Mouse (Mus musculus): ENCODE results near the gene Coro7. TPM values are rescaled to one million over a fixed set of nuclear protein-coding genes. Genes with fewer than 3 reads are reported as not detected.
A peak's percentile ranks its signal among the peaks of the same experiment; 100 is the strongest.

Gene Coro7
- polyA plus RNA-seq, 1 experiment from 2014 or later = 23.3 TPM

DNA sequence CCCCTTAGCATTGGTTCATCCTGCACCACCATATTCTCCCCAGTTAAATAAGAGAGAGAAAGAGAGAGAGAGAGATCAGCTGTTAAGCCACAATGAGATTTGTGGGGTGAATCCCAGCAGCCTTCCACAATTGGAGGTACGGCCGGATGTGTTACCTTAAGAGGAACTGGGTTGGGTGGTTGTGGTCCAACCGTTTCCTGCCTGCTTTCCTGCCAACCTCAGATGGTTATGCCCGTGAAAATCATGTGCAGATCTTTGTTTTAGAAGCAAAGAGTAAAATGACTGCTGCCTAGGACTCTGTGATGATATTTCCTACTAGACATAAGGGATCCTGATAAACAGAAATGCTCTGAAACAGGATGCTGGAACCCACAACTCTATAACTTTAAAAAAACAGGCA is 5.5 kb downstream of the Coro7 start:
- 87% methylated on average over 4 of the region's 4 CpGs for whole genome bisulfite sequencing
- no peak overlapping the region for H3K27ac ChIP-seq (ENCODE audit: low read depth, low read length)
- no peaks in the 10 kb centered on the region for H3K27me3 ChIP-seq (ENCODE audit: control insufficient read depth, insufficient read depth, low read length)
- no peak for ATAC-seq (replicated peaks; ENCODE audit: low FRiP score)
- no peak overlapping the region for H3K4me2 ChIP-seq (ENCODE audit: low read depth, low read length, severe bottlenecking)
- no peaks in the 10 kb centered on the region; the same call in 1 of the 2 replicates for H3K36me3 ChIP-seq (ENCODE audit: control insufficient read depth, insufficient read depth, low read length)
- H3K9me3 ChIP-seq (ENCODE audit: control insufficient read depth, low read length) = no peaks in the 10 kb centered on the region
- no peak overlapping the region for H3K9ac ChIP-seq (ENCODE audit: low read length)
- no peak for DNase-seq (ENCODE audit: low spot score)
- H3K4me1 ChIP-seq (replicated peaks; ENCODE audit: control insufficient read depth, insufficient read depth, low read length) = peaks cover 6% of the 10 kb centered on the region; the same call in 1 of the 2 replicates
- H3K4me3 ChIP-seq (ENCODE audit: low read depth, low read length) = no peak overlapping the region

DNA sequence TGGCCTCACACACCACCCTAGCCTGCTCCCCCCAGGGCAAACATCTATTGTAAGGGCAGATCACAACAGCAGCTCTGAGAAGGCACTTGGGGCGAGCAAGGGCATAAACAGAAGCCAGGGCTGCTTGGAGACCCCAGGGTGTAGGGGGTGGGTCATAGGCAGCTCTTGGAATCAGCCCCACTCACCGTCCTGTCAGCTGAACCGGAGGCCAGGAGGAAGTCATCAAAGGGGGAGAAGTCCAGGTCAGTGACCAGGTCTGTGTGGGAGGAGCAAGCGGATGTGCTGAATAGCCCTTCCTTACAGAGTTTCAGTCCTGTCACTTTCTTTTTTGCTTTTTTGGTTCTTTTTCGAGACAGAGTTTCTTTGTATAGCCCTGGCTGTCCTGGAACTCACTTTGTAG is 9.3 kb downstream of the Coro7 start:
- Histone ChIP-seq H3K27ac (ENCODE audit: low read depth, low read length) (no peak overlapping the region), H3K36me3 (ENCODE audit: control insufficient read depth, insufficient read depth, low read length) (no peaks in the 10 kb centered on the region), H3K27me3 (ENCODE audit: control insufficient read depth, insufficient read depth, low read length) (no peaks in the 10 kb centered on the region), H3K9me3 (ENCODE audit: control insufficient read depth, low read length) (no peaks in the 10 kb centered on the region), H3K4me3 (ENCODE audit: low read depth, low read length) (no peak overlapping the region), H3K4me1 (replicated peaks; ENCODE audit: control insufficient read depth, insufficient read depth, low read length) (no peaks in the 10 kb centered on the region), H3K9ac (ENCODE audit: low read length) (no peak overlapping the region), H3K4me2 (ENCODE audit: low read depth, low read length, severe bottlenecking) (no peak overlapping the region)
- ATAC-seq (replicated peaks; ENCODE audit: low FRiP score) = no peak
- WGBS = 72% methylated on average over 5 of the region's 5 CpGs
- no peak for DNase-seq (ENCODE audit: low spot score)

DNA sequence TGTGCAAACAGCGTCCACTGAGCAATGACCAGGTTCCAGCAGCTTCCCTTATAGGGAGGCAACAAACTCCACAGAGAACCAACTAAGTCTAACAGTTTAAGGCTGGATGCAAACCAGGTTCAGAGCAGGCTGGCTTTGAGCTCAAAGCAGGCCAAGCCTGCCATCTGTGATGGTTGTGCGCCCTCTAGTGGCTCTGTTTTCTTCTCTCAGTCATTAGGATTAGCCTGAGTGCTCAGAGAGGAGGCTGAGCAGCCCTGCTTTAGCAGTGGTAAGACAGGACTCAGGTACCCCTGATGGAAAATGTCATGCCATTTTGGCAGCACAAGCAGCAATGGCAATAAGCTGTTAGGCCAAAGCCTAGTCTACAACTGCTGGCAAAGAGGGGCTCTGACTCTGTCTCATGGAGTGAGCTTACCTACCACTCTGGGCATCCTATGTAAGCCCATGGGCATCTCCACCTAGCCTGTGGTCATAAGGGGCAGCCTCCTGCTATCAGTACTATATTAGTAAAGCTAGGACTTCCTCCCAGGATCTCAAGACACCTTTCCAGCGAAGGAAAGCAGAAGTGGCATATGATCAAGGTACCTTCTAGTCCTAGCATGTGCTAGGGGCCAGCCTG is 12.3 kb downstream of the Coro7 start:
- no peaks in the 10 kb centered on the region for H3K27me3 ChIP-seq (ENCODE audit: control insufficient read depth, insufficient read depth, low read length)
- H3K36me3 ChIP-seq (ENCODE audit: control insufficient read depth, insufficient read depth, low read length) = no peaks in the 10 kb centered on the region
- no peak overlapping the region for H3K27ac ChIP-seq (ENCODE audit: low read depth, low read length)
- no peak overlapping the region for H3K4me2 ChIP-seq (ENCODE audit: low read depth, low read length, severe bottlenecking)
- no peaks in the 10 kb centered on the region for H3K9me3 ChIP-seq (ENCODE audit: control insufficient read depth, low read length)
- no peak overlapping the region for H3K4me3 ChIP-seq (ENCODE audit: low read depth, low read length)
- peak; percentile 74 for ATAC-seq (replicated peaks; ENCODE audit: low FRiP score)
- peak; percentile 89 for DNase-seq (ENCODE audit: low spot score)
- H3K9ac ChIP-seq (ENCODE audit: low read length) = no peak overlapping the region
- no peaks in the 10 kb centered on the region for H3K4me1 ChIP-seq (replicated peaks; ENCODE audit: control insufficient read depth, insufficient read depth, low read length)
- 19% methylated on average over 3 of the region's 3 CpGs for WGBS

DNA sequence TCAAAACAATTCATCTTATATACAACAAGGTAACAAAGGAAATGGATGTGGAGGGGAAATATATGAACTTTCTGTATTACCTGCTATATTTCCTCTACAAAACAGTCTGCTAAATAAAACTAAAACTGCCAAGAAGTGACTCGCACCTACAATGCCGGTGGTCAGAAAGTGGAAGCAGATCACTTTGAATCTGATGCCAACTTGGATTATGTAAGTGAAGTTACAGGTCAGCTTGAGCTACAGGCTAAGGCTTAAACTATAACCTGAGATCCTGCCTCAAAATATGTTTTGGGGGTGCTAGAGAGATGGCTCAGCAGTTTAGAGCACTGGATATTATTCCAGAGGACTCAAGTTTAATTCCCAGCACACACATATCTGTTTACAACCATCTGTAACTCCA is 13.9 kb downstream of the Coro7 start:
- Histone ChIP-seq H3K9me3 (ENCODE audit: control insufficient read depth, low read length) (no peaks in the 10 kb centered on the region), H3K4me2 (ENCODE audit: low read depth, low read length, severe bottlenecking) (no peak overlapping the region), H3K27me3 (ENCODE audit: control insufficient read depth, insufficient read depth, low read length) (no peaks in the 10 kb centered on the region), H3K27ac (ENCODE audit: low read depth, low read length) (no peak overlapping the region), H3K36me3 (ENCODE audit: control insufficient read depth, insufficient read depth, low read length) (no peaks in the 10 kb centered on the region), H3K4me1 (replicated peaks; ENCODE audit: control insufficient read depth, insufficient read depth, low read length) (no peaks in the 10 kb centered on the region), H3K9ac (ENCODE audit: low read length) (no peak overlapping the region), H3K4me3 (ENCODE audit: low read depth, low read length) (no peak overlapping the region)
- 95% methylated on average over 2 of the region's 2 CpGs for WGBS
- DNase-seq (ENCODE audit: low spot score) (no peak), ATAC-seq (replicated peaks; ENCODE audit: low FRiP score) (no peak)

DNA sequence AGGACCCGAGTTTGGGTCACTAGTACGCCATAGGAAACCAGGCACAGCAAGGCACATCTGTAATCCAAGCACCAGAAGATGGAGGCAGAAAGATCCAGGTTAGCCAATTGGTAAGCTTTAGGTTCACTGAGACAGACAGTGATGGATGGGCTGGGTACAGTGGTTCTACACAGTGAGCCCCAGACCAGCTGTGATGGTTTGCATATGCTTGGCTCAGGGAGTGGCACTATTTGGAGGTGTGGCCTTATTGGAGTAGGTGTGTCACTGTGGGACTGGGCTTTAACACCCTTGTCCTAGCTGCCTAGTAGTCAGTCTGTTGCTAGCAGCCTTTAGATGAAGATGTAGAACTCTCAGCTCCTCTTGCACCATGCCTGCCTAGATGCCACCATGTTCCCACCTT is 15.8 kb downstream of the Coro7 start:
- Histone ChIP-seq H3K27ac (ENCODE audit: low read depth, low read length) (no peak overlapping the region), H3K36me3 (ENCODE audit: control insufficient read depth, insufficient read depth, low read length) (no peaks in the 10 kb centered on the region), H3K4me2 (ENCODE audit: low read depth, low read length, severe bottlenecking) (no peak overlapping the region), H3K27me3 (ENCODE audit: control insufficient read depth, insufficient read depth, low read length) (no peaks in the 10 kb centered on the region), H3K4me1 (replicated peaks; ENCODE audit: control insufficient read depth, insufficient read depth, low read length) (peaks cover 5% of the 10 kb centered on the region; the same call in 1 of the 2 replicates), H3K9me3 (ENCODE audit: control insufficient read depth, low read length) (no peaks in the 10 kb centered on the region), H3K9ac (ENCODE audit: low read length) (no peak overlapping the region), H3K4me3 (ENCODE audit: low read depth, low read length) (no peak overlapping the region)
- no peak for DNase-seq (ENCODE audit: low spot score)
- no peak for ATAC-seq (replicated peaks; ENCODE audit: low FRiP score)
- 83% methylated on average over 2 of the region's 2 CpGs for WGBS

DNA sequence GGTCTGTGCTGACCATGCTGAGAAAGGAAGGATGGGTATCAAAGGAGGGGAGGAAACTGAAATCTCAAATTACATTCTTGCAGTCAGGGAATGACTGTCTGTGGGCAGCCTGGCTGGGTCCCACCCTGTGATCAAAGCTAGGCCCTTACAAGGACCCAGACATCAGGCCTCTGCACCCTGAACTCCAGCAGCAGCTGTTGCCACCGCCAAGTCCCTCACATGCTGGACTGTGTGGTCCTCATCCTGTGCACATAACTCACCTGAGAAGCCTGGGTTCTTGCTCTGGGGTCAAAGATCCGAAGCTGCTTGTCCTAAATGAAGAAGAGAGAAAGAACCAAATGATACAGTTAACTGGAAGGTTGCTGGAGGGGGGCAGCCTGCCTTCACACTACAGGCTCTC is 18.0 kb downstream of the Coro7 start:
- Histone ChIP-seq H3K4me2 (ENCODE audit: low read depth, low read length, severe bottlenecking) (no peak overlapping the region), H3K9ac (ENCODE audit: low read length) (no peak overlapping the region), H3K36me3 (ENCODE audit: control insufficient read depth, insufficient read depth, low read length) (no peaks in the 10 kb centered on the region), H3K9me3 (ENCODE audit: control insufficient read depth, low read length) (no peaks in the 10 kb centered on the region), H3K4me1 (replicated peaks; ENCODE audit: control insufficient read depth, insufficient read depth, low read length) (peaks cover 8% of the 10 kb centered on the region; the same call in 1 of the 2 replicates), H3K4me3 (ENCODE audit: low read depth, low read length) (no peak overlapping the region), H3K27me3 (ENCODE audit: control insufficient read depth, insufficient read depth, low read length) (no peaks in the 10 kb centered on the region), H3K27ac (ENCODE audit: low read depth, low read length) (no peak overlapping the region)
- 78% methylated on average over 2 of the region's 2 CpGs for WGBS
- ATAC-seq (replicated peaks; ENCODE audit: low FRiP score) (no peak), DNase-seq (ENCODE audit: low spot score) (no peak)

DNA sequence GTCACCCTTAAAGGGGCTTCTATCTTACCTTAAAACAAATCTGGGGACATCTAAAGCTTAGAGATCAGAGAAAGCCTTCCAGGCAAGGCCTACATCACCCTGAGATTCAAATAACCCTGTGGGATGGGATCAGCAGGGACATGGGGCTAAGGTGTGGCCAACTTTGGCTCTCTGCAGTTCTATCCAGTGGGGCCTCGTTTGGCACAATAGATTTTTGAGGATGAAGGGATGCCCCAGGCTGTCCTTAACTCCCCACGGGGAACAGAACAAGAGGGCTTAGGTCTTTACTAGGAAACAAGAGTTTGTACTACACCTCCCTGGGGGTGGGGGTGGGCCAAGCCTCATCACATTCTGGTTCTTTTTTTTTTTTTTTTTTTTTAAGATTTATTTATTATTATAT is 20.3 kb downstream of the Coro7 start:
- Histone ChIP-seq H3K9ac (ENCODE audit: low read length) (peak overlapping the region; percentile 14; the same call in 1 of the 2 replicates), H3K36me3 (ENCODE audit: control insufficient read depth, insufficient read depth, low read length) (no peaks in the 10 kb centered on the region), H3K4me3 (ENCODE audit: low read depth, low read length) (no peak overlapping the region), H3K4me1 (replicated peaks; ENCODE audit: control insufficient read depth, insufficient read depth, low read length) (peaks cover 10% of the 10 kb centered on the region; the same call in 1 of the 2 replicates), H3K27me3 (ENCODE audit: control insufficient read depth, insufficient read depth, low read length) (no peaks in the 10 kb centered on the region), H3K4me2 (ENCODE audit: low read depth, low read length, severe bottlenecking) (no peak overlapping the region), H3K27ac (ENCODE audit: low read depth, low read length) (no peak overlapping the region), H3K9me3 (ENCODE audit: control insufficient read depth, low read length) (no peaks in the 10 kb centered on the region)
- DNase-seq (ENCODE audit: low spot score) = no peak
- 14% methylated on average over 2 of the region's 2 CpGs for WGBS
- 0 out of 2 replicates have a peak, but pooled peaks have one; percentile 26 for ATAC-seq (replicated peaks; ENCODE audit: low FRiP score)

DNA sequence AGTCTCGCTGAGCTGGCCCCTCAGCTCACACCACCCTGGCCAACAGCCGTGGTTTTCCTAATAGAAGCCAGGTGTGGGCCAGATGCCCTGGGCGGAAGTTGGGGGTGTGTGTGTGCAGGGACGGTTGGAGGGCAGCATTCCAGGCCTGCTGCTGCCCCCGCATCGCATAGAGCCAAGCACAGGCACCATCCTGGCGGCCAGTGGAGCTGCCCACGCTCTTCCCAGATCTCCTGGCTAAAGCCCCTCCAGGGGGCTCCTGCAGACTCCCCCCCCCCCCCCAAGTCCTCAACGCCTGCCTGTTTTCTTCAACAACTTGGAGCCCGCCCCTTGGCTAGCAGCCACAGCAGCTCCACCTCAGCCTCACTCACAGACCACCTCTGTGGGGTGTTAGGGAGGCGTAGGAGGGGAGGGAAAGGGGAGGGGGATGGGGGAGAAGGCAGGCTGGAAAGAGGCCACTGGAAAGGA is 20.8 kb downstream of the Coro7 start:
- Histone ChIP-seq H3K27ac (ENCODE audit: low read depth, low read length) (0 out of 2 replicates have a peak overlapping the region, but pooled peaks have one; percentile 25), H3K36me3 (ENCODE audit: control insufficient read depth, insufficient read depth, low read length) (no peaks in the 10 kb centered on the region), H3K4me2 (ENCODE audit: low read depth, low read length, severe bottlenecking) (no peak overlapping the region), H3K9ac (ENCODE audit: low read length) (peak overlapping the region; percentile 14; the same call in 1 of the 2 replicates), H3K4me1 (replicated peaks; ENCODE audit: control insufficient read depth, insufficient read depth, low read length) (peaks cover 10% of the 10 kb centered on the region; the same call in 1 of the 2 replicates), H3K4me3 (ENCODE audit: low read depth, low read length) (no peak overlapping the region), H3K9me3 (ENCODE audit: control insufficient read depth, low read length) (no peaks in the 10 kb centered on the region), H3K27me3 (ENCODE audit: control insufficient read depth, insufficient read depth, low read length) (no peaks in the 10 kb centered on the region)
- 21% methylated on average over 11 of the region's 11 CpGs for WGBS
- ATAC-seq (replicated peaks; ENCODE audit: low FRiP score) (peak; percentile 72), DNase-seq (ENCODE audit: low spot score) (peak; percentile 75)

DNA sequence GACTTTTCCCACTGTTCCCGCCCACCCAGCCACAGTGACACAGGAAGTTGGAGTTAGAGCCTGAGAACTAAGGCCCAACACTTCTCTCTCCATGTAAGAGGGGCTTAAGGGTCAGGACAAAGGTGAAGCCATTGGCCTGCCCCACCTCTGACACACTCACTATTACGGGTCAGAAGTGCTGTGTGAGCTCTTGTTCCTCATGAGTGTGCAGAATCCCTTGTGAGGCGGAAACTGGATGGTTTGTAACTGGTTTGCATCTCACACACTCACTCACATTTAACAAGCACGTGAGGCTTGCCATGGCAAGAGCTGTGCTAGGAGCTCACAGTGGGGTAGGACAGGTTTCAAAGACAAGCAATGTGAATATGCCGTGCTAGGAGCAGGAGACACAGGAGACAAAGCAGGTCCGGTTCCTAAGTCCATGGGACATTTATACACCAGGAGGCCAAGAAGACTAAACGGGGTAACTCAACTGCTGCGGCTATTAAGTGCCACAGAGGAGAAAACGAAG is 23.0 kb downstream of the Coro7 start:
- Histone ChIP-seq H3K9me3 (ENCODE audit: control insufficient read depth, low read length) (no peaks in the 10 kb centered on the region), H3K4me1 (replicated peaks; ENCODE audit: control insufficient read depth, insufficient read depth, low read length) (peaks cover 10% of the 10 kb centered on the region; the same call in 1 of the 2 replicates), H3K4me2 (ENCODE audit: low read depth, low read length, severe bottlenecking) (no peak overlapping the region), H3K27me3 (ENCODE audit: control insufficient read depth, insufficient read depth, low read length) (no peaks in the 10 kb centered on the region), H3K9ac (ENCODE audit: low read length) (no peak overlapping the region), H3K4me3 (ENCODE audit: low read depth, low read length) (no peak overlapping the region), H3K36me3 (ENCODE audit: control insufficient read depth, insufficient read depth, low read length) (no peaks in the 10 kb centered on the region; the same call in 1 of the 2 replicates), H3K27ac (ENCODE audit: low read depth, low read length) (no peak overlapping the region)
- 66% methylated on average over 9 of the region's 9 CpGs for WGBS
- ATAC-seq (replicated peaks; ENCODE audit: low FRiP score) = no peak
- DNase-seq (ENCODE audit: low spot score) = no peak

Data from forebrain, embryonic 11.5 days (tissue).